Mouse (Mus musculus) kidney, adult 18-20 months (tissue): Measurements from ENCODE around the gene Aif1l.
"Not testable (repeated sequence)": the region's sequence is repeated elsewhere in the genome, so short reads cannot be mapped to it uniquely, and the experiment has no call there.

ENCODE experiments used
- DNase-seq: peaks from one replicate; pipeline ENCODE4 v3.0.0; 2021

The Aif1l gene

DNA sequence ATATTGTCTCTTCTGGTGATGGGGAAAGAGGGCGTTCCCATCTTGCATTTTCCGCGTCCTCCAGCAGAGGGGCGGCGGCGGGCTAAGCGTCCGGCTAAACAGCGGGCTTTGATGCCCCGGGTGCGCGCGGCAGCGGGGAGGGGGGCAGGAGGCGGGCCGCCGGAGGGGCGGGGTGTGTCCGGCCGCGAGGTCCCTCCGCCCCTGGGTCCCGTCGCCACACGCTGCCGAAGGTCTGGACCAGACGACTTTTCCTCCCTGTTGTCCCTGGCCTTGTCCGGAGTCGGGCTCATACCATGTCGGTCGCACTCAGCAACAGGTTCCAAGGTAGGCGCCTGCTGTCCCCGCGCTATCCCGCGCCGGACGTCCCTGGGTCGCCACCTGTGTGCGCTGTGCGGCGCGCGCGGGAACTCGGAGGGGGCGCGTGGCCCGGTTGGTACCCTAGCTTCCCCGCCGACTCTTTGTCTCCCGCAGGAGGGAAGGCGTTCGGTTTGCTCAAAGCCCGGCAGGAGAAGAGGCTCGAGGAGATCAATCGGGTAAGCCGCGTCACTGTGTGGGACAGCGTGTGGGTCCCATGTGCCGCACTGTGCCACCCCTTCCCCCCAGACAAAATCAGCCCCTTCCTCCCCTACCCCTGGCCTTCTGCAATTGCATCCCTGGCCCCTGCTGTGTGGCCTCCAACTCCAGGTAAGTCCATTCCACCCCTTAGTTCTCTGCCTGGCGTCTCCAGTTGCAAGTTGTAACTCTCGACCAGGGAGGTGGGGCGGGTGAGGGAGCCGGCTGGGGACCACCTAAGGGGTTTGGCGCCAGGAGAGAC lies at the start of gene Aif1l:
Aif1l (plus strand) TSS at position 82 of the 814 bp plus-strand sequence.
- DNase-seq, result peak; percentile 69

DNA sequence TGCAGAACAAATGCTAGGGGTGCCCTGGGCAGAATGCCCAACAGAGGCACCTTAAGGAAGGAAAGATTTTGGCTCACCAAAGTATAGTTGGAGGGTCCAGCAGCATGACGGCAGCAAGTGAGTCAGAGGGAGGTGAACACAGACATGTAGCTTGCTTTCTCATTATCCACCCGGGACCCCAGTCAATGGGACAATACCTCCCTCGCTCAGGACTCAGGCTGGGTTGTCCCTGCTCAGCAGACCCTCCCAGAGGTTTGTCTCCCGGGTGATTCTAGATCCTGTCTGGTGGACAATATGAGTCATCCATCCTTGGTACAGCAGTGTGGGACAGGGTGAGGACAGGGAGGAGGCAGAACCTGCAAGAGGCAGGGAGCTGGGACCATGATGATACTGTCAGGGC lies 49.0 kb upstream of the Aif1l start:
- DNase-seq, result no peak

DNA sequence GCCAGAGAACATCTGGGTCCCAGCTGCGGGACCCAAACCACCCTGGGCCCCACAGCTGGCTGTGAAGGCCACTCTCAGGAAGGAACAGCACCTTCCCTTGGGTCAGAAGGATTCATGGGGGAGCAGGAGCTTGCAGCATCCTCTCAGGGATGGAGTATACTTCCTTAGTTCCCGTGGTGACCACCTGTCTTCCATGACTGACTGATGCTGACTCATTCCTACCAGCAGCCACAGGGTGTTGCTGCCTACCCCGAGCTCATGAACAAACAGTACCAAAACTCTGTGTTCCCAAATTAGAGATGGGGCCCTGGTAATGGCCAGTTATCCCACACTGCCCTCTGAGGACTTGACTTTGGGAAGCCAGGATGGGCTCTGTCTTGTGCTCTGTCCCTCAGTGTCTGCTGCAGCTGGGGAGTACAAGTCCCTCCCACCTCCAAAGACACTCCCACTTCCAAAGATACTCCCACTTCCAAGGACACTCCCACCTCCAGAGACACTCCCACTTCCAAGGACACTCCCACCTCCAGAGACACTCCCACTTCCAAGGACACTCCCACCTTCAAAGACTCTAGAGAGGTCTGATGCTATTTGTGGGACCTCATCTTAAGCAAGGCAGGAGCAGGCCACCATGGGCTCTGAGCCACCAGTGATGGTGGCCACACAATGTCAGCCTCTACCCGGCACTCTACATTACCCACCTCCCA lies 48.1 kb upstream of the Aif1l start:
- DNase-seq, result no peak

DNA sequence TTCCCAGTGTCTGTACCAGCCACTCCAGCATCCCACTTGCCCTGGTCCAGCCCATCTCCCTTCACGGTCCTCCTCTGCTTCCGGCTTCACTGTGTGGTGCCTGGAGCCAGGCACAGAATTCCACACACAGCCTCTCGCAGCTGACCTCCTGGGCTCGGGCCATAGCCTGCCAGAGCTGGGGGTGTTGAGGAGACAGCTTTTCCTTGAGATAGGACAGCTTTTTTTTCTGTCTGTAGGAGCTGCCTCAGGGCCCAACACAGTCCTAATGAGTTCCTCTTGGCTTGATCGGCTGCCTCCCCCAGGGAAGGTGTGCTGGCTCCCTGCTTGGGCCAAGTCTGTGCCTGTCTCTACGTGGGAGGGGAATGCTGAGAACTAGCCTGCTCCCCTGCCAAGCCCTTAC lies 45.9 kb upstream of the Aif1l start:
- DNase-seq, result no peak

DNA sequence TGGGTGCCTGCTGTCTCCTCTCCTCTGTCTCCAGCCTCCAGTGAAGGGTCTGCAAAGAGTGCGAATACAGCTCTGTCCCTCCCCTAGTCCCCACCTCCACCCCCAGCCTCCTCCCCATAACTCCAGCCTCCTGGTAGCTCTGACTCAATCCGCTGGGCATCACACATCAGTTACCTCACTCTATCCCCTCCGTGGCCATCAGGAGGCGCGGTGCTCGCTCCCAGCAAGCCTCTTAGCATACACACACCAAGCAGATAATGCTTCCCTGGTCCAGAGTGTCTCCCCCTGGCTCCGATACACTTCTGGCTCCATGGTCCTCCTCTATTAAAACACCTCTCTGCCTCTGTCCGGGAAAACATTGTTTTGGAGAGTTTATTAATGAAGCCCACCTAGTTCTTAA lies 45.3 kb upstream of the Aif1l start:
- DNase-seq, result no peak

DNA sequence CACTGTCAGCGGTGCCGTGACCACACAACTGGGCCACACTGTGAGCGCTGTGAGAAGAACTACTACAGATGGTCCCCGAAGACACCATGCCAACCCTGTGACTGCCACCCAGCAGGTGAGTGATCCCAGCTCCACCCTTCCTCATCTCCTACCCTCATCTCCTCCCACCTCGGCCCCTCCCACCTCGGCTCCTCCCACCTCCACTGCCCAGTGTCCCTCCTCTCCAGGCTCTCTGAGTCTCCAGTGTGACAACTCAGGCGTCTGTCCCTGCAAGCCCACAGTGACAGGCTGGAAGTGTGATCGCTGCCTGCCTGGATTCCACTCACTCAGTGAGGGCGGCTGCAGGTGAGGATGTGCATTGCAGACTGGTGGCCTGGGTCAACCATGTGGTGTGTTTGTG lies 44.3 kb upstream of the Aif1l start:
- no peak for DNase-seq

DNA sequence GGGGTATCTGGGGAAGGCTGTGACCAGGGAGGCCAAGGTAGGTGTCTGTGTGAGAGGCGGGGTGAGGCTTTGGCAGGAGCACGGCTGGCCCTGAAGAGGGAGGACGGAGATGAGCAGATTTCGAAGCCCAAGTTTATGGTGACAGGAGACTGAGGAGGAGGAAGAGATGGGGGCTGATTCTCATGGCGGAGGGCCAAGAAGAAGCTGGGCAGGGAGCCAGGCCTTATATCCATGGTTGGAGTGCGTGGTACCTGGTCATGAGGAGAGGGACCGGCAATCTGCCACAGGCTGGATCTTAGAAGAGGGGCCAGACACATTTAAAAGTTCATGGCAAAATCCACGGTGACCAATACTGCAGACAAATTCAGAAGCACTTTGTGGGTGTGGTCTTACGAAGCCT lies 43.5 kb upstream of the Aif1l start:
- no peak for DNase-seq

DNA sequence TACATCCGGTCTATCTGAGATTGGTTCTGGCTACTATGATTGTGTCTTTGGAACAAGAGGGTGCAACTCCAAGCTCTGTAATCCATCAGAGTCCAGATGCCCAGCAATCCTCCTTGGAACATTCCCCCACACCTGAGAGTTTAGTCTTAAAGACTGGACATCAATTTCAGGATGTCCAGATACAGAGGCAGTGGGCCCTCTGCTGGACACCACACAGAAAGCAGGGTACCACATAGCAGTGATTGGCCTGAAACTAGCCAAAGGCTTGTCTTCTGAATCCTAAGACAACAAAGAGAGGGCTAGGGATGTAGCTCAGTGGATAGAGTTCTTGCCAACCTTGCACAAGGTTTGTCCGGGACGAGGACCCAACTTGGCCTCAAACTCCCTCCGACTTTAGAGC lies 37.4 kb upstream of the Aif1l start:
- no peak for DNase-seq

DNA sequence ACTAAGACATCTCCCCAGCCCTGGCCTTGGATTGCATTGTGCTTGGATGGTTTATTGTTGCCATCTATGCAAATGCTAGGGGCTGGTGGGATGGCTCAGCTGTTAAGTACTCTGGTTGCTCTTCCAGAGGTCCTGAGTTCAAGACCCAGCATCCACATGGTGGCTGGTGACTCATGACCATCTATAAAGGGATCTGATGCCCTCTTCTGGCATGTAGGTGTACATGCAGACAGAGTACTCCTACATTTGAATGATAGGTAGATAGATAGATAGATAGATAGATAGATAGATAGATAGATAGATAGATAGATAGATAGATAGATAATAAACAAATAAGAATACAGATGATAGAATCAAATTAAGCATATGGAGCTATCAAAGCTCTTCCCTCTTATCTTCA lies 35.7 kb upstream of the Aif1l start:
- not testable (repeated sequence) for DNase-seq

DNA sequence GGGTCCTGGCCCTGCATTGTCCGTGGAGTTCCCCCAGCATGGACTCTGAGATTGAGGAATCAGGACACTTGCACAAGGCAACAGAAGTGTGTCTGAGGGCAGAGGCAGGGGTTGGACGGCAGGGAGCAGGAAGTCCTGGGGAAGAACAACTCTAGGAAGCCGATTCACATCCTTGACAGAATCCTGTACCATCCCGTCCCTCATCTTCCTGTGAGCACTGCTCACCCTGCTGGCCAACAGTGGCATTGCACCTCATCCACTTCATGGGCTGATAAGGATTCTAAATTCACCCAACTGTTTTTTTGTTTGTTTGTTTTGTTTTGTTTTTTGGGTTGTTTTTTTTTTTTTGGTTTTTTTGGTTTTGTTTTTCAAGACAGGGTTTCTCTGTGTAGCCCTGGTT lies 34.8 kb upstream of the Aif1l start:
- peak; percentile 80 for DNase-seq

DNA sequence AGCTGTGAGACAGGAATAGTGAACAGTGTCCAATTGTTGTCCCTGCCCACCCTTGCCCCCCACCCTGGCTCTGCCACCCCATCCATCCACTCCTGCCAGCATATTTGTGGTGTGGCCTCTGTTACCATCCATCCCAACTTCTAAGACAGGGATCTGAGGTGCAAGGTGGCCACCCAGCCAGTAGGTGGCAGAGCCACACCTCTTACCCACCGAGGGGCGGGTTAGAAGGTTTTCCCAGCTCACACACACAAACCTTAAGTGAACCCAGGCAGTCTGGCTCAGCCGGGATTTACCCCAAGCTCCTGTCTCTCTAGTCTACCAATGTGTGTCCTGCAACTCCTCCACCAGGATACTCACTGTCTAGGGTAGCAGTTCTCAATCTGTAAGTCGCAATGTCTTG lies 32.3 kb upstream of the Aif1l start:
- peak; percentile 66 for DNase-seq

DNA sequence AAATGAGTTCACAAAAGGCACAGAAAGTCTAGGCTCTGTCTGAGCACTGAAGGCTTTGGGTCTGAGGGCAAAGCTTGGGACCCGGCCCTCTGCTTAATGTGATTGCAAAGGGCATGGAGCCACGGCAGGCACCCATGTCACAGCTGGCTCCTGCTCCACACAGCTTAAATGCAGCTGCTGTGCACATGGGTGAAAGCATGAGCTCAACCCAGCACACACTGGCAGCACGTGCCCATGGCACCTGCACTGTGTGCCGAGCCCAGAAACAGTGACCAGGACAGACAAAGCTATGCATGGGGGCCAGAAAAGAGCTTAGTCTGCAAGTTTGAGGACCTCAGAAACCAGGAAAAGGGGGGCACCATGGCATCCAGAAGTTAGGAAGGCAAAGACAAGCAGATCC lies 26.3 kb upstream of the Aif1l start:
- no peak for DNase-seq

DNA sequence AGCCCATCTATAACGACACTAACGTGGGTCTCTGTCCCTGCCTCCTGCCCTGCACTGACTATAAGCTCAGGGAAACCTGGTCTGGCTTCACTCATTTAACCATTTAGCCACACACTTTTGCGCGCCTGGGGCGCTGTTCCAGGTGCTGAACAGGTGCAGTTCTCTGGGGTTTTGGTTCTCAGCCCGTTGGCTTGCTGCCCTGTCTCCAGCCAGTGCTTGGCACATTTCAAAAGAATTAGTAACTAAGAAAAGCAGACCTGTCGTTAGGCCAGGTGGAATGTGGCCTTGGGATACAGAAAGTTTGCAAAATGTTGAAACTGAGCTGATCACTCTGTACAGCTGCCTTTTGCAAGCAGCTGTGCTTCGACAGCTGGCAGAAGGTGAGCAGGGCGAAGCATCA lies 25.1 kb upstream of the Aif1l start:
- DNase-seq, result peak; percentile 92

DNA sequence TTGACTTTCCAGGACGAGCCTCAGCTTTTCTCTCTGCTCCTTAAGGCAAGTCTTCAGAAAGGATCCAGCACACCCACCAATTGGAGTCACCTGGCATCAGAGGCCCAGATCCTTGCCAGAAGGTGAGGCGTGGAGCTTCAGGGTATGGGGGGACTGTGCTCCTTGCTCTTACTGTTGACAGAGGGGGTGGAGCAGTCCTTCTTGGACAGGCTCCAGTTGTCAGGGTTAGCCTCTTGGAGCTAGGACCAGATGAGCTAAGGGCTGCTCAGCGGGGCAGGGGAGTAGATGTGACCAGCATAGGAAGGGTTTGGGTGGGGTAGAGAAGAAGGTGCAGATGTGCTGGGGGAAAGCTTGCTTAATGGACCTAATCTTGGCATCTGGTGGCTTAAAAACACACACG lies 24.0 kb upstream of the Aif1l start:
- peak; percentile 43 for DNase-seq

DNA sequence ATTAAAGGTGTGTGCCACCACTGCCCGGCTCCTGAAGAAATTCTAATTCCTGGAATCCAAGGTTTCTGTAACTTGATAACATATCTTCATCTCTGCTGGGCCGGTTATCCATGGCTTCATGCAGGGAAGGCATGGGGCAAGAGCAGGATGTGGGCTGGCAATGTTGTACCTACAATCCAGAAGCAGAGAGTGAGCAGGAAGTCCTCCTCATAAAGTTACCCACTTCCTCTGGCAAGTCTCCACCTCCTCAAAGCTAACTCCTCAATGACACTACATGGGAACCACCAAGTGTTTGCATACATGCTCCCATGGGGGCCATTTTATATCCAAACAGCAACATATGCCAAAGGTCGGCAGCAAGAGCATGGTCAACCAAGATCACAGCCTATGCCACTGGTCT lies 20.3 kb upstream of the Aif1l start:
- no peak for DNase-seq

DNA sequence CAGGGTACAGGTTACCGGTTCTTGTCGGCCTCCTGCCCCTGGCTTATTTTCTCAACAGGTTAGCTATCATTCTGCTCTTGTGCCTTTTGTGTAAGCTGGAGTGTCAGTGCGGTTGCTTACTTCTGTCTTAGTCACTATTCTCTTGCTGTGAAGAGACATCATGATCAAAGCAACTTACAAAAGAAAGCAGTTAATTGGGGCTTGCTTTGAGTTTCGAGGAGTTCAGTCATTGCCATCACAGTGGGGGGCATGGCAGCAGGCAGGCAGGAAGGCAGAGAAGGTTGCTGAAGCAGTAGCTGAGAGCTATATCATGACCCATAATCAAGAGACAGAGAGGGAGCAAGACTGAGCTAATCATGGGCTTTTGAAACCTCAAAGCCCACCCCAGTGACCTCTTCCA lies 15.4 kb upstream of the Aif1l start:
- DNase-seq, result no peak

DNA sequence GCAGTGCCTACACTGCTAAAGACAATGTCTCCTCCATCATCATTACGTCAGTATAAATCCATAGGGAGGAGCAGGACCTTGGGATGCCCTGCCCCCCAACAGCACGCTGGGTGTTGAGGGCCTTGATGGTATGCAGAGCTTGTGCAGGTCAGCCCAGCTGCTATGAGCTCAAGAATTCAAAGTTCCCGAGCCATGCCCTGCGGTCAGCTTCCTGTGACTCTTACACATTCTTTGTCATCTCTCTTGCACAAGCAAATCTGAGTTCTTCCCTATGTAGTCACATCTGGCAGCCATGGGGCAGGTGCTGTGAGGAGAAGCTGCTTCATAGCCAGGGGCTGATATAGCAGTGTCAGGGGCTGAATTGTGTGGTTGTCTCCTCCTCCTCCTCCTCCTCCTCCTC lies 14.9 kb upstream of the Aif1l start:
- DNase-seq, result no peak

DNA sequence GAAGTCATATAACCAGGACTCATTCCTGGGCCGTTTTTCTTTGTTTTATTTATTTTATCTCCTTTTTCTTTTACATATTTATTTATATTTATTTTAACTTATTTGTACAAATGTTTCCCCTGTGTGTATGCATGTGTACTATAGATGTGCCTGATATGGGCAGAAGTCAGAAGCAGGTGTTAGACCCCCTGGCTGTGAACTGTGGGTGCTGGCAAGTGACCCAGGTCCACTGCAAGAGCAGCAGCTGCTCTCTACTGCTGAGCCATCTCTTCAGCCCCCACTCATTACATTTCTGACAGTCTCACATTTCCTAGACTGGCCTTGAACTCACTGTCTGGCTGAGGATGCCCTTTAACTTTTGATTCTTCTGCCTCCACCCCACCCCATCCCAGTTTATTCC lies 11.6 kb upstream of the Aif1l start:
- DNase-seq, result no peak

DNA sequence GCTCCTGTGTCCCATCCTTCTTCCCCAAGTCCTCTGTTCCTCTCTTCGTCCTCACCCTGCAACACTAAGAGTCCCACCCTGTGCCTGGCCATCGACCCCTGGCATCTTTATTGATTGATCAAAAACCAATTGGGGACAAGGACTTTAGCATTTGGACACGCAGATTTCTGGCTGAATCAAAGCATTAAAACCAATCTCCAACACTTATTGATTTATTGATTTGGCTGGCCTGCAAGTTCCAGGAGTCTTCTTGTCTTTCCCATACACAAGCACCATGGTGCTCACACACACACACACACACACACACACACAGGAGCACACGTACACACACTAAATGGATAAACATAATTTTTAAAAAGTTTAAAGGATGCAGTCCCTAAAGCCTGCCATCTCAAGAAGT lies 6.9 kb upstream of the Aif1l start:
- DNase-seq, result no peak

DNA sequence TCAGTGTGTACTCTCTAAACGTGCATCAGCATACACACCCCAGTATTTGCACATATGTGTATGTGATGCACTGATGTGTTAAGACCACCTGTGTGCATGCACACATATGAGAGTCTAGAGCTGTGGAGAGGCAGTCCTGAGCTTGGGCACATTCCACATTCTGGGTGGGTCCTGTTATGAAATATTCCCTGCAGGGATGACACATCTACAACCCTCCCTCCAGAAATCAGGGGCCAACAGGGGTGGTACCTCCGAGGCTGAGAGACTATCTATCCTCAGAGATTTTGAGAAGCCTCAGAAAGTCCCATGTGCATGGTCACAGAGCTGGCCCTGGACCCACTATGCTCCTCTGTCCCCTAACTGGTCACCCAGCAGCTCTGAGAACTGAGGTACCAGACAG lies 4.4 kb upstream of the Aif1l start:
- DNase-seq, result no peak

DNA sequence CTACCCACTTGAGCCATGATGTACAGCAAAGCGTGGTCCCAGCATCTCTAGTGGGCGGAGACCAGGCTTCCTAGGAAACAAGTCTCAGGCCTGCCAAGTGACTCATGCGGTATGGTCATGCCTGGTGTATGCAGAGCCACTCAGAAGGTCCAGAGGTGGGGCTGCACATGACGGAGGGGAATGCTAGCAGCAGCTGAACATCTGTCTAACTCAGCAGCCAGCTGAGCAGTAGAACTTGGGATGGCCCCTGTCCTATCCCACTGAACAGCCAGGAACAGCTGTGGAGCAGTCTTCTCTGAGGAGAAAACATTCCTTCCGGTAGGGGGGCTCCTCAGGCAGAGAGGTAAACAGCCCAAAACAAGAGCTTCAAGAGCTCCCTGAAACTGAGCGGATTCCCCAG lies 1.5 kb upstream of the Aif1l start:
- no peak for DNase-seq

DNA sequence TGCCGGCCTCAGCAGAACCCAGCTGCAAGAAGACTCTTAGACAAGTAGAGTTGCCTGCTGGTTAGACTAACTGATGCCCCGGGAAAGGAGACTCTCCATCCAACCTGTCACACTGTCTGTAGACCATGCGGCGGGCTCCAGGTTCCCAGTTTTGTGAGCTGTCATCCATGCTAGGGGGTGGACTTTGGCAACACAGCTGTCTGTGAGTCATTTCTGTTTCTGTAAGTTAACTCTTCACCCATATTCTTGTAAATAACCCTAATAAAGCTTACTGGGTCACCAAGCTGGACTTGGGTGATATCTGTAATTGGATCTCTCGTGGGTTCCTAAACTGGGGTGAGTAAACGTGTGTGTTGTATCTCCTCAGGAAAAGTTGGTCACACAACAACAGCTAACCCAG lies 1.1 kb upstream of the Aif1l start:
- no peak for DNase-seq

DNA sequence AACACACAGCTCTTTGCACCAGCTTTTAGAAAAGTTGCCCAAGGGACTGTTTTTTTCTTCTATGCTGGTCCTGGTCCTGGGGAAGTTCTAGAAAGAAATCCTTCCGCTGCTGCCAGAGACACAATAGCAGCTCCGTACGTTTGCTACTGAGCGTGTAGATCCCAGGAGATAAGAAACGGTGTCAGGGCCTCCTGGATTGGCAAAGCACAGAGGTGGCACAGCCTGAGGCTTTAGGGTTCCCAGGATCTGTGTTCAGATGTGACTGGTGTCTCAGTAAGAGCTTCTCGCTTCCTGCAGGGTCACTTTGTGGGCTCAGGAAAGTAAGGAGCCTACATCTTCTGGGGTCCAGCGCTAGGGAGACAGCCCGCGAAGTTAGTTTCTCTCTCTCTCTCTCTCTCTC lies 1.0 kb downstream of the Aif1l start:
- no peak for DNase-seq

DNA sequence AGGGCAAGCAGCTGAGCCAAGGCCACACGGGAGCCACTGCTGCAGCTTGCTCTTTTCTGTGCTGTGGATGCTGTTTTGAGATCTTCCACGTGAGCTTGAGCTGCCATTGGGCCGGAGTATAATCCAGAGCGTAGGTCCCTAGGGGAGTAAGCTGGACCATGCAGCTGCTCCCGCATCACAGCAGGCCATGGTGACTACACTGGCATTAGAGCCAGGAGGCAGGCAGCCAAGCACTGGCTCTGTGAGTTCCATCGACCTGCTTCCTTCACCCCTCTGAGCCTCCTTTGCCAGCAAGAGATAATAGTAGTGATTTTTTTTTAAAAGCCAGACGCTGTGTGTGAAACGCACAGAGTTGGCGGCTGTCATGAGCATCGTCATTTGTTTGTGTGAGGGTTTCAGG lies 2.3 kb downstream of the Aif1l start:
- DNase-seq, result no peak

DNA sequence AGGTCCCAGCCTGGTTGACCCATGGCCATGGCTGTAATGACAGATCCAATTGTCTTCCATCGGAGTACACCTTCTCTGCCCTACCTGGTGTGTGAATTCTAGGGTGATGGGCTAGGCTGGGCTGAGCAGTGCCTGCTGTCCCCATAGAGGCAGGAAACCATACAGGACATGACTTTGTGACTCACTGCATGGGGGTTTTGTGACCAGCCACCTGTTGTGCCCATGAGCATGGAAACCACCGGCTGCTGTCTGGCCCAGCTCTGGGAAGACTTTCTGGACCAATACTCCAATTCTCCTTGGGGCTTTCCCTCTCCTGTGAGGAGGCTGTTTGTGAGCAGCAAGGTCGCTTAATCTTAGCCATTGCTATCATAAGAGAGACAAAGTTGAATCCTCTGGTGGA lies 2.8 kb downstream of the Aif1l start:
- no peak for DNase-seq
